Mouse (Mus musculus) hindbrain, embryonic 16.5 days (tissue): Measurements from ENCODE around the gene Gm49345. TPM values are rescaled to one million over a fixed set of nuclear protein-coding genes. Genes with fewer than 3 reads are reported as not detected.
"Not testable (repeated sequence)": the region's sequence is repeated elsewhere in the genome, so short reads cannot be mapped to it uniquely, and the experiment has no call there.

Experiments
- ATAC-seq: fragments of 200-750 bp; cut with Nextera tagmentation; 2 replicates; pipeline ENCODE4 v1.8.0; 2017; ENCODE audit warnings: moderate TSS enrichment, moderate library complexity
- H3K27ac ChIP-seq: fragments of 300-500 bp; sonication (generic); 2 replicates; pipeline ENCODE4 v1.5.1; 2014; ENCODE audit warnings: low read depth, mild to moderate bottlenecking, control low read depth, low read length, moderate library complexity
- H3K27me3 ChIP-seq: fragments of 300-500 bp; sonication (generic); replicated peaks from 2 replicates; pipeline ENCODE4 v1.6.1; 2014; ENCODE audit warnings: low read length; ENCODE audit not compliant: control insufficient read depth, insufficient read depth
- H3K36me3 ChIP-seq: fragments of 300-500 bp; sonication (generic); 2 replicates; pipeline ENCODE4 v1.6.1; 2014; ENCODE audit warnings: mild to moderate bottlenecking, low read length, moderate library complexity, mixed read lengths; ENCODE audit not compliant: control insufficient read depth, insufficient read depth
- H3K4me1 ChIP-seq: fragments of 300-500 bp; sonication (generic); 2 replicates; pipeline ENCODE4 v1.6.1; 2014; ENCODE audit warnings: low read depth, low read length; ENCODE audit not compliant: control insufficient read depth, insufficient read depth
- H3K4me2 ChIP-seq: fragments of 300-500 bp; sonication (generic); 2 replicates; pipeline ENCODE4 v1.6.1; 2014; ENCODE audit warnings: mild to moderate bottlenecking, low read length, control low read depth, moderate library complexity
- H3K4me3 ChIP-seq: fragments of 300-500 bp; sonication (generic); 2 replicates; pipeline ENCODE4 v1.5.1; 2014; ENCODE audit warnings: mild to moderate bottlenecking, low read length, control low read depth, moderate library complexity
- H3K9ac ChIP-seq: fragments of 300-500 bp; sonication (generic); 2 replicates; pipeline ENCODE4 v1.6.1; 2014; ENCODE audit warnings: low read depth, mild to moderate bottlenecking, control low read depth, low read length, moderate library complexity
- H3K9me3 ChIP-seq: fragments of 300-500 bp; sonication (generic); 2 replicates; pipeline ENCODE4 v1.6.1; 2014; ENCODE audit warnings: mild to moderate bottlenecking, low read length, moderate library complexity; ENCODE audit not compliant: control insufficient read depth
- WGBS: fragments of 180-500 bp; shearing (Covaris S2); extraction: QIAGEN DNeasy Blood & Tissue Kit; methylation state at CpG from one replicate; pipeline ENCODE4 v1.1.7; 2014; 5-methylcytosine and 5-hydroxymethylcytosine counted together
- polyA plus RNA-seq: library from polyadenylated mRNA; unstranded; fragments of >200 nt; fragmentation: Nextera tagmentation; extraction: Ambion mirVana; gene quantifications from 2 replicates; pipeline ENCODE4 v1.2.1, GENCODE M21; 2015

The Gm49345 gene
- polyA plus RNA-seq = 0.16 TPM in 1 of 2 replicates, not detected in the other

GRCm38 (mm10) chr13:67637294-67638007 lies at the start of gene Gm49345, which contains the start of gene Zfp729a:
Gene Gm49345, minus strand, starts transcription at chr13:67637769.
Gene Zfp729a, minus strand, starts transcription at chr13:67637791.
- Histone ChIP-seq H3K9me3 (no peaks in the 10 kb centered on the region), H3K4me2 (peak within 1 kb of the TSS; percentile 61), H3K36me3 (no peaks in the 10 kb centered on the region), H3K27ac (peak within 1 kb of the TSS; percentile 60), H3K9ac (peak within 1 kb of the TSS; percentile 77), H3K4me1 (peaks cover 4% of the 10 kb centered on the region), H3K4me3 (peak within 1 kb of the TSS; percentile 85), H3K27me3 (no peaks in the 10 kb centered on the region)
- ATAC-seq = peak; percentile 99
- under 1% methylated on average over 19 of the region's 19 CpGs for WGBS

- no peak within 1 kb of the TSS for H3K27ac ChIP-seq
- no peak for ATAC-seq
- no peaks in the 10 kb centered on the region for H3K27me3 ChIP-seq
- WGBS = 86% methylated on average over 4 of the region's 4 CpGs
- H3K4me2 ChIP-seq = no peak within 1 kb of the TSS
- H3K4me3 ChIP-seq = no peak within 1 kb of the TSS
- H3K9ac ChIP-seq = no peak within 1 kb of the TSS
- no peaks in the 10 kb centered on the region for H3K9me3 ChIP-seq
- H3K4me1 ChIP-seq = peaks cover 3% of the 10 kb centered on the region
- H3K36me3 ChIP-seq = no peaks in the 10 kb centered on the region
Observed at GRCm38 (mm10) chr13:67686971-67687370, 49.4 kb upstream of the Gm49345 start, which contains the start of gene Zfp738. Gene Zfp738, minus strand, starts transcription at chr13:67687071.

GRCm38 (mm10) chr13:67683841-67684240 lies 46.3 kb upstream of the Gm49345 start:
- peak; percentile 29; the same call in 1 of the 2 replicates for ATAC-seq
- not testable (repeated sequence) for H3K9ac ChIP-seq
- 63% methylated on average over 2 of the region's 2 CpGs for WGBS

GRCm38 (mm10) chr13:67682959-67683735 lies 45.6 kb upstream of the Gm49345 start:
- Histone ChIP-seq H3K9ac (peak overlapping the region; percentile 83), H3K4me2 (peak overlapping the region; percentile 75), H3K27ac (peak overlapping the region; percentile 54), H3K4me3 (peak overlapping the region; percentile 75)
- 11% methylated on average over 16 of the region's 16 CpGs for WGBS
- H3K9me3 ChIP-seq, H3K36me3 ChIP-seq, H3K27me3 ChIP-seq, H3K4me1 ChIP-seq: not testable (repeated sequence)
- peak; percentile 100 for ATAC-seq

More at GRCm38 (mm10) chr13:67683841-67684240, 46.3 kb upstream of the Gm49345 start:
- Histone ChIP-seq H3K4me3 (peak overlapping the region; percentile 75), H3K4me2 (peak overlapping the region; percentile 75)
- H3K4me1 ChIP-seq, H3K27me3 ChIP-seq, H3K36me3 ChIP-seq, H3K27ac ChIP-seq, H3K9me3 ChIP-seq: not testable (repeated sequence)

- Histone ChIP-seq H3K9ac (no peak overlapping the region), H3K27me3 (no peaks in the 10 kb centered on the region), H3K27ac (no peak overlapping the region), H3K9me3 (no peaks in the 10 kb centered on the region), H3K4me3 (no peak overlapping the region), H3K4me2 (no peak overlapping the region), H3K36me3 (peaks cover 2% of the 10 kb centered on the region; the same call in 1 of the 2 replicates), H3K4me1 (no peaks in the 10 kb centered on the region)
- 95% methylated on average over 2 of the region's 2 CpGs for whole genome bisulfite sequencing
- ATAC-seq = no peak
Observed at GRCm38 (mm10) chr13:67674902-67675301, 37.3 kb upstream of the Gm49345 start.

GRCm38 (mm10) chr13:67652496-67652895 lies 14.9 kb upstream of the Gm49345 start:
- Histone ChIP-seq H3K36me3 (no peaks in the 10 kb centered on the region), H3K9me3 (no peaks in the 10 kb centered on the region), H3K4me2 (no peak overlapping the region), H3K27me3 (no peaks in the 10 kb centered on the region), H3K4me1 (no peaks in the 10 kb centered on the region), H3K27ac (no peak overlapping the region), H3K9ac (no peak overlapping the region), H3K4me3 (no peak overlapping the region)
- WGBS = 36% methylated on average over 3 of the region's 3 CpGs
- ATAC-seq = no peak

GRCm38 (mm10) chr13:67610108-67610507 lies 27.5 kb downstream of the Gm49345 start:
- H3K36me3 ChIP-seq = no peaks in the 10 kb centered on the region
- no peaks in the 10 kb centered on the region for H3K27me3 ChIP-seq
- no peak for ATAC-seq
- WGBS = 88% methylated on average over 4 of the region's 4 CpGs
- no peak overlapping the region for H3K4me2 ChIP-seq
- H3K27ac ChIP-seq = no peak overlapping the region
- no peaks in the 10 kb centered on the region for H3K9me3 ChIP-seq
- H3K4me1 ChIP-seq = peaks cover 5% of the 10 kb centered on the region
- H3K9ac ChIP-seq = no peak overlapping the region
- no peak overlapping the region for H3K4me3 ChIP-seq

- Histone ChIP-seq H3K27ac (peak within 1 kb of the TSS; percentile 75; the same call in 1 of the 2 replicates), H3K9ac (peak within 1 kb of the TSS; percentile 73), H3K36me3 (no peaks in the 10 kb centered on the region), H3K4me3 (peak within 1 kb of the TSS; percentile 76), H3K4me2 (peak within 1 kb of the TSS; percentile 73), H3K4me1 (peaks cover 5% of the 10 kb centered on the region), H3K27me3 (no peaks in the 10 kb centered on the region), H3K9me3 (no peaks in the 10 kb centered on the region)
- WGBS = 2% methylated on average over 20 of the region's 20 CpGs
- ATAC-seq = peak; percentile 97
Observed at GRCm38 (mm10) chr13:67609066-67609876, 28.3 kb downstream of the Gm49345 start, which contains the start of gene Zfp729b. Gene Zfp729b, minus strand, starts transcription at chr13:67609707.
